Mouse (Mus musculus) ovary, postnatal 14 days (tissue): Measurements from ENCODE around the gene Adcy9.

ENCODE experiments used
- DNase-seq: peaks from one replicate; pipeline ENCODE4 v3.0.0; 2022; ENCODE audit warnings: low spot score

The Adcy9 gene

DNA sequence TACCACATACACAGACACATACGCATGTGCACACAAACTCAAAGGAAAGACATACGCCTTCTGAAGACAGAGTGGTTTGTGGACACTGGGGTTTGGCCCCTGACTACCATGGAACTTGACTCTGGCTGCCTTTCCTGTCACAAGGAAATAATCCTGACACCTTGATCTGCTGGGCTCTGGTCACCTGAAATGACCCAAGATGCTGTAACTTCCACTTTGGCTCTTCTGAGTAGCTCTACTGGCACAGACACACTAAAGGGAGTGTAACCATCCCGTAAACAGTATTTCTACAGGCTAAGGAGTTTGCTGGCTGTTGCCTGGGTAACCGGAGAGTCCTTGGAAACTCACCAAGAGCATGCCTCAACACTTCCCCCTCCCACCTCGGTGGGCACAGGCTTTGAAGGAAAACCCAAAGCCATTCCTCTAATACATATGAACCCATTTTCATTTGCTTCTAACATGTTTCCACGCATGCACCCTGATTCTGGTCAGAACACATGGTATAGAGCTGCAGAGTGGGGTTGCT lies 102.2 kb downstream of the Adcy9 start:
- DNase-seq, result peak; percentile 17

DNA sequence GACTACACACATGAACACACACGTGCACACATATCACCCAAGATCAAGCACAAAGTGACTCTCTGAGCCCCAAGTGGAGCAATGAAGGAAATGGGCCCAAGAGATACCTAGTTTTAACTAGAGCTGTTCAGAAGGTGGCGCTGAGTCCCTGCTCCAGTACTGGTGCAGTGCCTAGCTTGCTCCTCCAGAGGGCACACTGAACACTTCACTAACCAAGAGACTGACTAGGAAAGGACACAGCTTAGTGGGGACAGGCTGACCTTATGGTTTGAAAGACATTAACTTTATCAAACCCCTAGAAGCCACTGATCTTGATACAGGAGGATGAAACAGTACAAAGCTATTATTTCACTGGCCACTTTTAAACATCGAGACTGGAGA lies 104.2 kb downstream of the Adcy9 start:
- peak; percentile 69 for DNase-seq

DNA sequence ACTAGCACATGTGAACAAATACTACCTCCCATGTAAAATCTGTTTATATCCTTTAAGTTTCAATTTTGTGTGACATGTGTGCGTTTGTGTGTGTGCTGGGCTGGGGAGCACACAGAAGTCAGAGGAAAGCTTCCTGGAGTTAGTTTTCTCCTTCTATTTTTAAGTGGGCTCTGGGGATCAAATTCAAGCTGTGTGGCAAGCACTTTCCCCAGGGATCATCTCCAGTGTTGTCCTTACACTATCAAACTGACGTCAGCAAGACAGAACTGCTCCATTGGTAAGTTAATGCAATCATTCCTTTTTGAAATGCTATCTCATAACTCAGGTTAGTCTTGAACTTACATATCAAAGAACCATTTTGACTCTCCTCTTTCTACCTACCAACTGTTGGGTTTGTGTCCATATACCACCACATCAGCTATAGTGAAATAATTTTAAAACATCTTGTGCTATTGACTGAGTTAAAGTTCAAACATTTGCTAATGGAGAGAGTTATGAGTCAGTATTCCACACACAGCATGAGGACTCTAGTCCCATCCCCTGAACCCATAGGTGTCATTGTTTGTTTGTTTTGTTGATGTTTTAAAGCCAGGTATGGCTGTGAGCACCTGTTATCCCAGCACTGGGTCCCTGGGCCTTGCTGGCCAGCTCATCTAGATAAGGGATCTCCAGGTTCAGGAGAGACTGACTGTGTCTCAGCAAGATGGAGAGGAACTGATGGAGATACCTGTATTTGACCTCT lies 104.8 kb downstream of the Adcy9 start:
- no peak for DNase-seq

DNA sequence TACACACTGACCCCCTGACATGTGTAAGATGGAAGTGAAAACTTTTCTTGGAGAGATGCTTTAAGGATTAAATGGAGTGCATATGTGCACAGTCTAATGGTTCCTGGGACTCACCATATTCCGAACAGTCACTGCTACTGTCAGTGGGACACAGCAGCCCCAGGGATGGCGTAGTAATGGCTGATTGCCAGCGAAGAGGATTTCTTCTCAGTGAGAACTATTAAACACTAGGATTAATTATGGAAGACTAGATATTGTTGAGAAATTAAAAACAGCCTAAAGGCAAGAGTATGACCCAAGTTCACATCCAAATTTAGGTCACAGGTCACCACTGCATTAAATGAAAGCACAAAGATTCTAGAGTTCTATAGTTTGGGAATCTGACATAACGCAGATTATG lies 105.4 kb downstream of the Adcy9 start:
- no peak for DNase-seq

DNA sequence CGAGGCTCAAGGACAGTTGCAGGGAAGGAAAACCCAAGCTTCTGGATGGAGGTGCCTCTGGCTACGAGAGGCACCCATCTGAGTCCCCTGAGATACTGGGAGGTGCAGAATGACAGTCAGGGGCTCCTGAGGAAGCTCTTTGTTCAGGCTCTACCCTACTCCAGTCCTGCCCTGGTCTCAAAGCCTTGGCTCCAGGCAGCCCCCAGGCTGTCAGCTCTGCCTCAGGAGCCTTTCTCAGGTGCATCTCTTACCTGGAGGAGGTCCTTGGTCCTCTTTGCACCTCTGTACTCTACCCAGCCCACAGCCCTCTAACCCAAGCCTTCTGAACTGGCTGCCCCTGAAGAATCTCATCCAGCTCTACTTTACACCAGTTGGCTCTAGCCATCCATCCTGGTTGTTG lies 108.3 kb downstream of the Adcy9 start:
- DNase-seq, result no peak

DNA sequence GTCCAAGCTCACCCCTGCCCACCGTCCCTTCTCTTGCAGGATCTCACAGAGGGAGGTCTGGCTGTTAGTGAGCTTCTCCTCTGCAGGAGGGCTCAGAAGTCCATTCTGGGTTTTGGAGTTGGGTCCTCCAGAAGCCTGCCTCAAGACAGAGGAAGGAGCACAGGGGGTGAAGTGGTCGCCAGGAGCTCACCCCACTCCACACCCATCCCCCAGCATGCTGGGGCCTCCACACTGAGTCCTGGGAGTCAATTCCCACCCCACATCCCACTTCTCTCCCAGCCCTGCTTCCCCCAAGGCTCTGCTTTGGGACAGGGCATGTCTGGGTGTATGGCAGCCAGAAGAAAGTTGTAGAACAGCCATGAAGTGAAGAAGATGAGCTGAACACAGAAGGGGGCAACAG lies 108.7 kb downstream of the Adcy9 start:
- DNase-seq, result no peak

DNA sequence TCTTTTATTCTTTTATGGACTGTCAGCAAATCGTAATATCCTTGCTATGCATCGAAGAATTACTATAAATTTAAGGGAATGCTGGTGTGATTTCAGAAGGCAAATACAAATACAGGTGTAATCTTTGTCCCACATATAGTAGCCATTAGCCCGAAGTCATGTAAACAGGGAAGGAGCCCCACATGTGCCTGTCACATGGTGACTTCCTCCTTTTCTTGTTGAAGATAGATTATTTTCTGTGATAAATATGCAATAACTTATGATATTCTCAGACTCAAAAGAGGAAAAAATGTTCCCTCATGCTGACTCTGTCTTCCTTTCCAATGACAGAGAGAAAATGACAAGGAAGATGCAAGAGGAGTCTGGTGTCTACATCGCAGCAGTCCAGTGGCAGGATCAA lies 112.5 kb downstream of the Adcy9 start:
- DNase-seq, result no peak

DNA sequence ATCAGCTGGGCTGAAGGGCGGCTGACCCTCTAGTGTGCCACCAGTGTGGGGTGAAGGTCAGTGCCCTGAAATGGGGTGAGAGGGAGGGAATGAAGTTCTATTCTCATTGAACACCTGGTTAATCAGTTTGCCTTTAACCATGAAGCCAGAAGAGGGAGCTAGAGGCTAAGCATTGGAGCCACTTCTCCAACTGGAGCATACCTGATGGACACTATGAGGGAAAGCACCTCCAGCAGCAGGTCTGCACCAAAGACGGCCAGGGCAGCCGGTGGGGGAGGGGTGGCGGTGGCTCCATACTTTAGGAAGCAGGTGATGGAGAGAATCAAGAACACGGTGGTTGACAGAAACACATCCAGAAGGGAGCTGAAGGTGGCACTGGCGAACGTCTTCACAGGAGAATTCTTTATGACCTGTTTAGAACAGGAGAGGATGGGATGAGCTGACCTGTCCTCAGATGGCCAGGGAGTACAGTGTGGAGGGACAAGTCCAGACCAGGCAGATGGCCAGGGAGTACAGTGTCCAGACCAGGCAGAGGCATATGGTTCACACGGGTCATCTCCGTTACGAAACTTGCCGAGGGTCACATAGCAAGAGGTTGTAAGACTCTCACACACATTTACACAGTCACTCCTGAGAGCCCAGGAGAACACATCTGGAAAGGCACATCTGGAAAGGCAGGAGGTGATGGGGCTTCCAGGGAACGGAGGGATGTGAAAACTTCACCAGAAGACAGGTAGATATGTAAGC lies 115.9 kb downstream of the Adcy9 start:
- DNase-seq, result no peak

DNA sequence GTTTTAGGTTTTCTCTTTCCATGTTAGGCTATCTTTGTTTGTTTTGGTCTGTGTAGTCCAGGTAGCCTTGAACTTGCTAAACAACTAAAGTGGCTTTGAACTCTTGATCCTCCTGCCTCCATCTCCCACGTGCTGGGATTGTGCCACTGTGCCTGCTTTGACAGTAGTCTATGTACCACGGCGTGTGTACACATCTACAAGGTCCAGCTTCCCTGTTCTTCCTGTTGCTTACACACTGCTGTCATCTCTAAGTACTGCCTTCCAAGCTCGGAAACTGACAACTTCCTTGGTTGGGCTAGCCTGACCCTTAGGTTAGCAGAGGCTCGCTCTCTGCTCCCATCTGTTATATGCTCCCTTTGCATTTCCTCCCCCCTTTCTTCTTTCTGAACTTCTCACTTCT lies 116.7 kb downstream of the Adcy9 start:
- DNase-seq, result no peak

DNA sequence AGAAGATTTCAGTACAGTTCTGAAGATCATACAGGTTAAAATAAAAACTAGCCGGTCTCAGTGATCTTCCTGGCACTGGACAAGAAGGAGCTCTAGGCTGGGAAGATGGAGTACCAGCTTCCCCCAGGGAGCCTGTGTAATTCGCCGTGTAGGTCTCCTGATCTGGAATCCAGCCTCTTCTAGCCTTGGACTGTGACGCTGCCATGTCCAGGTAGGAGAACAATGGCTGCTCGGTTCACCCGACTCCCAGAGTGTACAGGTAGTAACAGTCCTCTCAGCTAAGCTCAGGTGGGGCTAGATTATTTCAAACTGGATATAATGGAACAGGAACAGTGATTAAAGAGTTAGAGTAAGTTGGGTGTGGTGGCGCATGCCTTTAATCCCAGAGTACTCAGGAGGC lies 120.0 kb downstream of the Adcy9 start:
- no peak for DNase-seq

DNA sequence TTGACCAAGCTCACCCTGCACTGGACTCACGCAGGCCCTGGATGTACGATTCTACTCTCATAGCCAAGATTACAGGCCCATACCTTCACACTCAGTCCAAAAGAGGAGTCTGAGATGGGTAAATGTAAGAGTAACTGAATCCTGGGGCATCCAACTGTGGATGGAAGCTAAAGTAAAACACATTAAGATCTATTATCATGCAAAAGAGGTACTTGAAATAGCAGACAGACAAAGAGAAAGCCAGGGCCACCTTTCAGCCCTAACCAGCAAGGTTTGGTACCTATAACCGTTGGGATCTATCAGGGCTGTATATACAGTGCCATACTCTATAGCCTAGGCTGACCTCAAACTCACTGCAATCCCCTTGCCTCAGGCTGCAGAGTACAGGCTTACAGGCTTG lies 127.0 kb downstream of the Adcy9 start:
- DNase-seq, result no peak

DNA sequence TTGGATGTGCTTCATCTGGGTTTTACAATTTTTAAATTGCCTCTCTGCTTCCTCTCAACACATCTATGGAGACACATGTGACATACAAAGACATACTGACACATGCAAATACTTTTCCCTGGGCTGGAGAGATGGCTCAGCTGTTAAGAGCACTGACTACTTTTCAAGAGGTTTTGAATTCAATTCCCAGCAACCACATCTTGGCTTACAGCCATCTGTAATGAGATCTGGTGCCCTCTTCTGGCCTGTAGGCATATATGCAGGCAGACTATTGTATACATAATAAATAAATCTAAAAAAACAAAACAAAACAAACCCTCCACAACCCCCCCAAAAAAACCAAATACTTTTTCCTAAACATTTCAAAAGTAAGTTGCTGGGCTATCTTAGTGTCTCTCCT lies 130.8 kb downstream of the Adcy9 start:
- no peak for DNase-seq

DNA sequence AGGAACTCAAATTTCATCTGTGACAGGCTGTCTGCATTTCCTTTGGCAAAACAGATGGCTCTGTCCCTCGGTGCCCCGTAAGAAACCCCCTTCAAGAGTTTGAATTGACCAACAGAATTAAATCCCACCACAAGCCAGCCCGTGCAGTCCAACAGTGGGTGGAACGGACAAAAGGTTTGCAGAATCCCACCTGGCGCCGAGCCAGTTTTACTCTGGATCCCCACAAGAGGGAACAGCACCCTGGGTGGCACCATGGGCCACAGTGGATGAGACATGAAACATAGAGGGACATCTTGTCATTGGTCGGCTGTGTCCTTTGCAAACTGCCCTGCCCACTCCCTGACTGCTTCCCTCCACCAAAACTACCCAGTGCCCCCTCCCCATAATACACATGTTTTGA lies 133.7 kb downstream of the Adcy9 start:
- no peak for DNase-seq

DNA sequence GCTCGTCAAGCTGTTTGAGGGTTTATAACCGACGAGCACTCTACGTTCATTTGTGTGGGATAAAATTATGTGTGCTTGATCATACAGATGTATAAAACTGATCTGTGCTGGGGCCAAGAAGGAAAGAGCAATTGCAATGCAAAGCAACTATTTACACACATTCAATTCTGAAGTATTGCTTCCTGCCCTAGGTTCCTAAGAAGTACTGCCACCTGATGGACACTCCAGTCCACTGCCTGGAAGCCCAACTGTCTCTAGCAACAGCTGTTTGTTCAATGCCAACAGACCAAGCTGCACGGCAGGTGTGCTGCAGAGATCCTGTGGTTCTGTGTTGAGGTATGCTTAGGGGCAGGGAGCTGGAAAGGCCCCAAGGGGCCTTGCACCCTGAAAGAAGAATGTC lies 135.0 kb downstream of the Adcy9 start:
- DNase-seq, result peak; percentile 35

DNA sequence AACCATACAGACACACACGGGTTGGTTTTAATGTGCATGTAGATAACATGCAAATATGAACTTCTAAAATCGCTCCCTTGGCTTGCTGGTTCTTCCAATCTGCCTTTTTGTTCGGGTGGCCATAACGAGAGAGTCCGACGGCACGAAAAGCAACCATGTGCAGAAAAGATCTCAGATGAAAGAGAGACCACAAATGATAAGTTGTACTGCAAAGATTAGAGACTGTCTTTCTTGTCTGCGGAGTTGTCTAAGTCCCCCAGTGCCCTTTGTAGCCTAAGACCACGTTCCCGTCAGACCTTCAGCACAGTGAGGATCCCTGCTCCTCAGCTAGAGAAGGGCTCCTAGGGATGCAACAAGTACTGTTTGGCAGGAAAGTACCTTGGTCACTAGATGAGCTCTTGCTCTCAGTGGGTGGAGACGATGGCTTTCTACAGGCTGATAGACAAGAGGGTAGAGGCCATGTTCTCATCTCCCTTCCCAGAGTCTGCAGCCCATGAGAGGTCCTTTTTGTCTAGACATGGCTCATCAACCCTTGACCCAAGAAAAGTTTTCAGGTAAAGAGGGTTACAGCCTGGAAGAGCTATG lies 136.9 kb downstream of the Adcy9 start:
- no peak for DNase-seq

DNA sequence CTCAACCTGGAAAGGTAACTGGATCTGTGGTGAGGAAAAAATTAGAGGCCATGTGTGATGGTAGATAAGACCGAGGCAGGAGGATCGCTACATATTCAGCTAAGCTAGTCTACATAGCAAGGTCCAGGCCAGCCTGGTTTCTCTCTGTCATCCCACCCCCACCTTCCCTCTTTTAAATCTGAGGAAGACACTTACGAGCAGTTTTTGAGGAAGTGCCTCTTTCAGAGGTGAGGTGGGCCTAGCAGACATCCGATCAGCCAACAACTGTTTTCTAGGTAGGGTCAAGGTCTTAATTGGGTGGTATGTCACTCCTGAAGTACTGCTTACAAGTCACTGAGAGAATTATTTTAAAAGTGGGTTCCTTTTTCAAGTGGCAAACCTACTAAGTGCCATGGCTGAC lies 138.8 kb downstream of the Adcy9 start:
- DNase-seq, result no peak

DNA sequence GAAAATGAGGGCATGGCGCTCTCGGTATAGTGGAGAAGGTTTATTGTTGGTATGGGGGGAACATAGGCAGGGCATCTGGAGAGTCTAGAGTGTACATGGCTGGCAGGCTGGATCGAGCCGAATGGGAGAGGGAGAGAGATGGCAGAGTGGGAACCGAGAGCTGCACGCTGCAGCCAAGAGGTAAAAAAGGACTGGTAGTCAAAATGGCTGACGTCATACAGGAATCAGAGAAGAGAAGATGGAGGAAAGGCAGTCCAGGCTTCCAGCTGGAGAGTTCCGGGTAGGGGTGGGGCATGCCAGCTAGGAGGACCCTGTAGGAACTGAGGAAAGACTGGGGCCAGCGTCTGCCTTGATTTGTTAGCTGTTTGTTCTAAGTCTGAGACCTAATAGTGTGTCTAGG lies 139.3 kb downstream of the Adcy9 start:
- no peak for DNase-seq

DNA sequence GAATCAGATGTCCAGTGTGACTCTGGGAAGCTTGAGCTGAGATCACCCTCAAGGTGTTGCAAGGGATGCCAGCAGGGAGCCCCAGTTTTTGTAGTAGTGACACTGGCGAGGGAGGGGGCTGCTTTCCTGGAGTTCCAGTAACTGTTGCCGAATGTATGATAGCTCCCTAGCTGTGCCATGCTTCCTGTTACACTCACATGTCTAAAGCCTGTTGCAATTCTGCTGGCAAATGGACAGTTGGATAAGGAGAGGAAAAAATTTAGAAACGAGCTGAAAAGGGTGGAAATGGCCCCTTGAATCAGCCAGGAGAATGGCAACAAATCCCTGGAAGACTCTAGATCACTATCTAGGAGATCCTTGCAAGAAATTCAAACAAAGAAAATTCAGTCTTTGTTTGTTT lies 140.7 kb downstream of the Adcy9 start:
- no peak for DNase-seq

DNA sequence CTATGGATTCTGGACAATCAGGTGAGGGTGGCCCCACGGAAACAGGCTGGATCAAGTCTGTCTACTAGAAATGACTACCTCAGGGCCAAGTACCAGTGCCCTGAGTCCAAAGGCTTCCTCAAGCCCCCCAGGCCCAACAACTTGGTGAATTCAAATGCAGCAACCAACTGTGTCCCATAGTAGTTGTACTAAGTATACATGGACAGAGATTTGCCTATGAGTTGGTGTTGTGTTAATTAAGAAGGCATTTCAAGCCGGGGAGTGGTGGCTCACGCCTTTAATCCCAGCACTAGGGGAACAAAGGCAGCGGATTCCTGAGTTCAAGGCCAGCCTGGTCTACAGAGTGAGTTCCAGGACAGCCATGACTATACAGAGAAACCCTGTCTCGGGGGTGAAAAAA lies 143.7 kb downstream of the Adcy9 start:
- no peak for DNase-seq

DNA sequence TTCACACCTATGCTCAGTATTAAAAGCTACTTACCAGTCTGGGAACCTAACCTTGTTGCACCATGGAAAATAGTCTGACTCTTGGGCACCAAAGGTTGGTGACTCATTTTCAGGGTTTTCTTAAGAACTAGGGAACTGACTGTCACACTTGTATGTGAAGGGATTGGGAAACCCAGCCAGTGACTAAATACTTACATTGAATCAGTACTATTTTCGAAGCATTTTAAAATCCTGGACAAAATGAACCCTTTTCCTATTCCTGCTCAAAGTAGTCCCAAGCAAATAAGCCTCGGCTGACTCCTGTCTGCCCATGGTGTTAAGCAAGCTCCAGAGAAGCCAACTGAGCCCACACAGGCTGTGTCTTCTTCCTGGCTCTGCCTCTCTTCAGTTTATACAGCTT lies 144.1 kb downstream of the Adcy9 start:
- no peak for DNase-seq

DNA sequence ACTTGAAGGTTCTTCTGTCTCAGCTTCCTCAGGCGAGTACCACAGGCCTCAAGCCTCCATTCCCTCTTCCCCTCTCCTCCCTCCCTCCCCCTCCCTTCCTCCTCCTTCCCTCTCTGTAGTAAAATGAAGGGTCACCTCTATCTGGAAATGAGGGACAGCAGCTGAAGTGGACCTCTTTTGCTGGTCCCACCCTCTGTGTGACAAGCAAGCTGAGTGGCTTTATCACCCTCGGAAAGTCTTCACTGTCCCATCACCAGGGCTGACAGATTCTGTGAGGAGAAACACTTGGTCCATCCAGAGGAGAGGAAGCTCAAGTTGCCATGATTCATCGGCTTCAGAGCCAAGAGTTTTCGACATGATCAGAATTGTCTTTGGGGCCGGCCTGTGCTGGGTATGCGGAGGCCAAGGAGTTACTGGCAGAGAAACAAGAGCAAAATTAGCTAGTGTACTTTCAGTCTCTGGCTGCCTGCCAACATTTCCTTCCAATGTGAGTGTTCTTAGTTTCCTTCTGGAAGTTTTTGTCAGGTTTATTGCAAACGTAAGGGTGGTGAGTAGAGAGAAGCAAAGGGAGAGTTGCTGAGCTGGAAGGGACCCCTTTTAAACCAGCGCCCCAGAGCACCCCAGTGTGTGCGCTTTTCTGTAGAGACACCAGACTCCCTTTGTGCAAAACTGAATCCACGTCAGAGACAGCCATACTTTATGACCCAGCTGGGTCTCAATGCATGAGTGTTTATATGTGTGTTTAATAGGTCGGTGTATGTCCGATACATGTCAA lies 146.4 kb downstream of the Adcy9 start:
- peak; percentile 66 for DNase-seq

DNA sequence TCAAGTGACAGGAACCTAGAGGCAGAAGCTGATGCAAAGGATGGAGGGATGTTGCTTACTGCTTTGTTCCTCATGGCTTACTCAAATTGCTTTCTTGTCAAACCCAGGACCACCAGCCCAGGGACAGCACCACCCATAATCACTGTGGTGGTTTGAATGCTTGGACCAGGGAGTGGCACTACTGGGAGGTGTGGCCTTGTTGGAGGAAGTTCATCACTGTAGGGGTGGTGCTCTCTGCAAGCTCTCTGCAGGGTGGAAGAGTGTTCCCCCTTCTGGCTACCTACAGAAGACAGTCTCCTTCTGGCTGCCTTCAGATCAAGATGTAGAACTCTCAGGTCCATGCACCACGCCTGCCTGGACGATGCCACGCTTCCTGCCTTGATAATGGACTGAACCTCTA lies 148.0 kb downstream of the Adcy9 start:
- no peak for DNase-seq

DNA sequence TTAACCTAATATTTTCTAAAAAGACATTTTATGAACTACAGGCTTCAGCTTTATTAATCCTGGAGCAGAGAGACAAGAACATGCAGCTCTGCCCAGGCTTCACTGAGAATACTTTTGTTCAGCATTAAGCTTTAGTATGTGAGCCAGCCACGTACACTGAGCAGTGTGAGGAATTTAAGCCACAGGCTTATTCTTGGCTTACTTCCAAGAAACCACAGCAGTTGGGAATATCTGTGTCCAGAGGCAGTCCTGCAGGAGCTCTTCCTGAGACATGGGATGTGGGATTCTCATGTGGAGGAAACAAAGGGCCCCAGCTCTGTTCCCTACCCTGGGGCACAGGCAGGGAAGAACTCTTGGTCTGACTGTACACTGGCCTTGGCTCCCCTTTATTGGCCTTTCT lies 149.4 kb downstream of the Adcy9 start:
- DNase-seq, result no peak
